Mouse (Mus musculus) urinary bladder, postnatal 36 days (tissue): ENCODE data around the gene Mafb.

Source experiments
- DNase-seq, 2 experiments: peaks; one replicate each; pipeline ENCODE4 v3.0.0; 2022; ENCODE audit warnings: low spot score in 2 of 2, mixed read lengths in 1 of 2

Mafb gene

GRCm38 (mm10) chr2:160364128-160364650 lies 2.7 kb downstream of the Mafb start:
- DNase-seq: no peak

DNA sequence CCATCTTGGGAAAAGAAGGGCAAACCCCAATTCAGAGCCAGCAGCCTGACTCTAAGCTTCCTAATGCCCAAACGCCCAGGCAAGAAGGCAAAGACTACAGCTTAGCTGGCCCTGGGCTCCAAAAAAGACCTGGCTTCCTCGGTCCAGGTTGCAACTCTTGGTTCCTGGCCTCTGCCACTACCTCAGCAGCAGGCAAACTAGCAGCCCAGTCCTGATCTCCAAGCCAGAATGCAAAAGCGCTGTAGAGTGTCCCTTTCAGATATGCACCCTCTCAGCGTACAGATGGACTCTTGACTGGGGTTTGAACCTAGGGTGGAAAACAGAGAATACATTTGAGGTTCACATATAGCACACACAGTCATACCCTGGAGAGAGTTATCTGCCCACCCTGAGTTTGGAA lies 3.7 kb downstream of the Mafb start:
- DNase-seq: no peak

DNA sequence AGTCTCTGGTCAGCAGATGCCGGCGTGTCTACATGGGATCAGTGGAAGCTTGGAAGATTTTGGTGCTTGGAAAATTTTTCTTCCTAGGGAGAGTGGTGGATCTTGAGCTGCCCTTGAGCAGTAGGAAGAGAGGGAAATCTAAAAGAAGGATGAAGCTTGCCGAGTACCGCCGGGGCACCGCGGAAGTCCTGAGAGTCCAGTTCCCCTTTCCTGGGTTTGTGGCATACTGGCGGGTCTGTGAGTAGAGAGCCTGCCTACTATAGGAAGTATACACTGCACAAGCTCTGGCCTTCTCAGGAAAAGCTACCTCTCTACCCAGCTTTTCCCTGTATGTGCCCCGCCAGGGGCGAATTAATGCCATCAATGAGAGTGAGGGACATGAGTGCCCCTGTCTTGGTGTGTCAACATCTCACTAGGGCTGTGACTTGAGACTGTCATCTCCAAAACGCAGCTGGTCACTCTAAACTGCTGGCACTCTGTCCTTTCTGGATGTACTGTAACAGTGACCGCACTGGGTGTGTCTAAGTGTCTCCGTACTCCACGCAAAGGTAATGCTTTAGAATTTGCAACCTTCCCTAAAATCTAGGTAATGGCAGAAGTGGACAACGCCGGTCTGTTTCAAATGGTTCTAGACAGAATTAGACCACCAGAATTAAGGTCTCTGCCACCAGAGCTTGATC lies 5.3 kb downstream of the Mafb start:
- no peak for DNase-seq

GRCm38 (mm10) chr2:160360234-160360874 lies 6.5 kb downstream of the Mafb start:
- DNase-seq: no peak

DNA sequence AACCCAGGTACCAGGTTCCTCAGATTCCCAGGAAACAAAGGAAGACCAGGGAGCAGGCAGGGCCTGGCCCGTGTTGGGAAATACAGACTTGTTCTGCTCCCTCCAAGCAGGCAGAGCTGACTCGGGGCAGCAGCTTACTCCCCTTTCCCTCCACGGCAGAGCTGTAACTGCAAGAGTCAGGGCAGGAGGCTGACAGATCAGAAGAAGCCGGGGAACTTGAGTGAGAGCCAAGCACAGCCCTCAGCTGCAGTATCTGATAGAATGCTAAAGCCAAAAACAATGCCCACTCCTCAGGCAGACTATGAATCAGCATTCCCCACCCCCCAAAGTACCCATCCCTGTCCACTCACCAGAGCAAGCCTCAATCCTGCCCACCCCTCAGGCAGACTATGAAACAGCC lies 8.0 kb downstream of the Mafb start:
- DNase-seq: no peak

DNA sequence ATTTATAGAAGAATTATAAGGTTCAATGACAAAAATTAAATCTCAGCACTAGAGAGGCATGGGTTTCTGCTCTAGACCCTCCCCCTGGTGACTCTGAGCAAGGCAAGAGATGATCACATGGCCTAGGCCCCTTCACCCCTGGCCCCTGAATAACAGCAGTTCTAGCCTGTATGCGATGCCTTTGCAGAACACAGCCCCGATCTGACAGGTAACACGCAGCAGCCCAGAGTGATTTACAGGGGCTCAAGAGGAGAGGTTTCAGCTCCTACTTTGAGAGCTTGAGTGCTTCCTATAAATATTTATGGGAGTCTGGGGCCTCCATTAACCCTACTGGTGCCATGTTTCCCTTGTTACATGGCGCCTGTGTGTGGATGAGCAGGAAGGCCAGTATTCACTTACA lies 9.4 kb downstream of the Mafb start:
- no peak for DNase-seq

GRCm38 (mm10) chr2:160356132-160356531 lies 10.7 kb downstream of the Mafb start:
- DNase-seq: no peak

DNA sequence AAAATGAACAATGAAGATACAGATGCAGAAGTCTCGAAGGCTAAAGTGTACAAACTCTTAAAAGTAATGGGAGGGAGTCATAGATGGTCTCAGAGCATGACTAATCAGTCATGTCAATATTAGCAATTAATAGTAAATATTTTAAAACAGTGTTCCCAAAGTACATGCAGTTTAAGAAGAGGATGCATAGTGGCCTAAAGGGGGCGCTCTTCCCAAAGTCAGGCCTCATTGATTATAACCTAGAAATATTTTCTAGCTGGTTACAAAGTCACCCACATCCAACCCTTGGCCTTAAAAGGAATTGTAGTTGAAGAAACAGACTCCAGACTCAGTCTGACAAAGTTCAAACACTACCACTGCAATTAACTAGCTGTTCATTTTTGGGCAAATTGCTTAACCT lies 12.5 kb downstream of the Mafb start:
- no peak for DNase-seq

DNA sequence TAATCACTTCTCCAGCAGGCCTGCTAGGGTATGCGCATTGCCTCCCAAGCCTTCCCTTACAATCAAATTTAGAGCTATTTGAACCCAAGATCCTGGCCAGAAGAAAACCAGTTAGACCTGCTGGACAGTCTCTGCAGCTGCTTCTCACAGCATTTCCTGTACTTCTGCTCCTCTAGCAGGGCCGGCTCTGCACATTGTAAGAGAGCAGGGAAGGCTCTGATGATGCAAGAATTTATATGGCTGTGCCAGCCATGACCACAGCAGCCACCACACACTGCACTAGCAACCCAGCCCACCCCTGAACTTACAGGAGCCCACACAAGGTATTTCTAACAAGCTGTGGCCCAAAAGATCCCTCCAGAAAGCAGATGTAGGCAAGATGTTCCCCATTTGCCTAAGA lies 13.3 kb downstream of the Mafb start:
- DNase-seq: peak; percentile 41 to 44

DNA sequence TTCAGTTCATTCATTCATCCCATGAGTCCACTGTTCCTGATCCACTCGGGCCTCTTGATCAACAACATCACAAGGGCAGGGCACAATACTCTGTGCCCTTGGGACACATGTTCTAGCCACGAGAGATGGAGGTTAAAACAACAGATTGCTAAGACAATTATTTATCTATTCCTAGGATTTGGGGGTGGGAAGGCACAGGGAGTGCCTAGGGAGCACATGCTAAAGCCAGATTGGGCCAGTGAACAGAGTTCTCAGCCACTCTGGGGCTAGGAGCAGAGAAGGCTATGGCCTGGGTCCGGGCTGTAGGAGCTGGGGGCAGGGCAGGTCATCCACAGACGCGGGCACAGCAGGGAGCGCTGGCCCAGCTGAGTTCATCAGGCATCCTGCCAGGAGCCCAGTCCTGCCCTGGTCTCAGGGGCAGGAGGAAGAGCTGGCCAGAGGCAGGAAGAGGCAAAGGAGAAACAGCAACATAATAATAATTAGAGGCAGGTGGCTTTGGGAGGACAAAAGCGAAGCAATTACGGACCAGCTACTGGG lies 15.8 kb downstream of the Mafb start:
- peak in 1 of 2 experiments; percentile 55 for DNase-seq

- no peak for DNase-seq
Observed at GRCm38 (mm10) chr2:160349578-160349977, 17.3 kb downstream of the Mafb start.

GRCm38 (mm10) chr2:160348796-160349195 lies 18.1 kb downstream of the Mafb start:
- DNase-seq: no peak

DNA sequence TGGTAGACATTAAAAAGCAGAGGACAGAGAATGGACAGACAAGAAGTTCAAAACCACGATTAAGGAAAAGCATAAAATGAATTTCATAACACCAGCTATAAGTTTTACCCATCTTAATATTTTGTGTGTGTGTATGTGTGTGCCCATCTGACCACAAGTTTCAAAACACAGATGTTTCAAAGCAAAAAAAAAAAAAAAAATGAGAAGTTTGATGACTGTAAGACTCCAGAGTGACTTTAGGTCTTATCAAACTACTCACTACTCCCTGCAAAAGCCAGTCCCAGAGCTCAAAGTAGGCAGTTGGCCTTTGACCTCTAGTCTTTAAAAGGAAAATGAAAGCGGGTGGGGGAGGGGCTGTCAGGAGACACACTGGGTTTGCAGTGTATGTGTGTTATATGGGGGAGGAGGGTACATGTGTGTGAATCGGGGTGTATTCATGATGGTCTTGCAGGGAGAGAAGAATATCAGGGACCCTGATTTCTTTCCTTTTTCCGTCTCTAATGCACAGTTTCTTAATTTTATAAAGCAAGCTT lies 18.7 kb downstream of the Mafb start:
- no peak for DNase-seq

- peak in 1 of 2 experiments; percentile 52 for DNase-seq
Observed at GRCm38 (mm10) chr2:160345644-160346043, 21.2 kb downstream of the Mafb start.

- DNase-seq: no peak
Observed at GRCm38 (mm10) chr2:160340121-160340520, 26.7 kb downstream of the Mafb start.

DNA sequence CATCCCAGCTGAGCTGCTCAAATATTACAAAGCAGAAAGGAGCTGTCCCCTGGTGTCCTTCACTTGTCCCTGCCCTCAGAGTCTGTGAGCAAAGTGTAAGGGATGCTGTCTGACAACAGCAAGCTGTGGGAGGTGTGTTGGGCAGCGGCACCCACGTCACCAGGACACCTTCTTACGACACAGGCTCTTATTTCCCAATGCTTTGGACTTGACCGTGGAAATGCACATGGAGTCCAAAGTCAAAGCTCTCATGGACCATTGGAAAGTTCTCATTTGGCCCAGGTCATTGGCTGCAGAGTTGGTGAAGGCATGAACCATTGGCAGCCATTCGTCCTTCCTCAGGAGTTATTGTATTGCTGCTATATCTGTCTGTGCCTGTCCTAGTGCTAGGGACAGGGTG lies 27.3 kb downstream of the Mafb start:
- DNase-seq: no peak

- DNase-seq: no peak
Observed at GRCm38 (mm10) chr2:160336053-160336452, 30.8 kb downstream of the Mafb start.

DNA sequence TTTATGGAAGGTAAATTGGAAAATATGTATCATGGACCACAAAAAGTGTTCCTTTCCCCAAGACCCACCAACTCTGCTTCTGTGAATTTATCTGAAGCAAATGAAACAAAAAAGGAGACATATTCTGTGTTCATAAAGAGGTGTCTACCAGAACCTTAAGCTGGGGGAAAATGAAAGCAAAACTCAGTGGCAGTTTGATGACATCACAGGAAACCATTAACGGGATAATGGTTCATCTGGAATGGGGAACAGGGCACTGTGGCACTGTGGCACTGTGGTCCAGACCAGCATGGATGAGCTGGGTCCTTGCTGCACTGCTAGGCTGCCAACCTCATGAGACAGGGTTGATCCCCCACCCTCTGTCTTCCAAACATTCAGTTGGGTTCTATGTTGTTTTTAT lies 31.8 kb downstream of the Mafb start:
- DNase-seq: no peak

- no peak for DNase-seq
Observed at GRCm38 (mm10) chr2:160334111-160334661, 32.7 kb downstream of the Mafb start, which contains the start of gene Gm826. Gm826 (minus strand) TSS chr2:160334162.

DNA sequence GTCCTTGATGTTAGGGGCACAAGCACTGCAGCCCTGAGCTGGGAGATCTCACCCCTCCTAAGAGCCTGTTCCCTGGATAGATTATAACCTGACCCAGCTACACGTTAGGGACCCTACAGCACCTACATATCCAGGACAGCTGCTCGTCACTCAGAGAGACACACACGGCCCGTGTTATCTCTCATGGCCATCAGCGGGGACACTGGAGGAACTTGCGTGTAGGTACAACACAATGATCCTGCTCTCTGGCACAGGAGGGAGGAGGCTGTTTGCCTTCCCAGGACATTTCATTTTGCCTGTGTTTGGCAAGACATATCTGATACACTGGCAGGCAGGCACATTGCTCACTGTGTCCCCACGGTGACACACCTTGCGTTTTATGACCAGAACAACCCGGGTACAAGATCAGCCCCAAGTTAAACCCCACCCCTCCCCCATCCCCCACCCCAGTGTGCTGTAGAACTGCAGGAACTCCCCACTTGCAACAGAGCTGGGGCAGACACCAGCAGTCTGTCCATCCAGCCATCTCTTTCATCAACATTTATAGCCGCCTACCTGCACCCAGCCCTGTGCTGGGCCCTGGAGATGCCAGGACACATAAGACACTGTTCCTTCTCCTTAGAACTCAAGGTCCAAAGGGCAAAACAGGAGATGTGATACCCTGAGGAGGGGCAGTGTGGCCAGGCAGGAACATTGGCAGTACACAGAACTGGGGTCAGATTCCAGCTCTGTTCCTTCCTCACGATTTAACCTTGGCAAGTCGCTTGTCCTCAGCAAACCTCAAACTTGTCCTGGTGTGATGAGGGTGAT lies 34.1 kb downstream of the Mafb start:
- peak; percentile 38 to 52 for DNase-seq

DNA sequence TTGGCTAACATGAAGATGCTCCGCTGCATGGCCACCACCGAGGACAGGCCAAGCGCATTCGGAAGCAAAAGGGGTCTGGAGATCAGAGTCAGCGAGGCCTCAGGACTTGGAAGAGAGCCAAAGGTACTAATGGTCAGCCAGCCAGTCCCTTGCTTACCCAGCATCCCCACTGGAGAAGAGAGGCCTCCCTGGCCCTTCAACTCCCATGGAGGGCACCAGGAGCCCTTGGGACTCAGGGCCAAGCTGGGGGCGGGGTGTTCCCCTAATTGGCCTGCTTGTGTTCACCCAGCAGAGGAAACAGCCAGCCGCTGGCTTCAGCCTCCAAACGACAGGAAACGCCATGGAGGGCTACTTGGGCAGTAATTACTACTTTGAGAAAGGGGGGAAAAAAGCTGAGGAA lies 38.0 kb downstream of the Mafb start:
- no peak for DNase-seq

DNA sequence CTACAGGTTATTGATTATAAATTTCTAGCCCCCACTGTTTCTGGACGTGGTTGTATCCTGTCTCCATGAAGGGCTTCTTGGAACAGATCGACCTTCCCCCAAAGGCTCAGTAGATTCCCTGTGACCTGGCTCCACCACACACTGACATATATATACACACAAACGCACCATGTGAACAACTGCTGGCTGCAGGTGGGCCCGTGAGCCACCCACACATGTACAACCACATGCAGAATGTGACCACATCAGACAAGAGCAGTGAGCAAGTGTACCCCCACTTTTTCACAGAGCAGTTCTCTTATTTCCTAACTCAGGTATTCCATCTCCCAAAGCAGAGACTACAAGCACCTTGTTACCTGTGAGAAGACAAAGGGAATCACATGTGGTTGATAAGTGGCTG lies 39.1 kb downstream of the Mafb start:
- DNase-seq: no peak
